Mouse (Mus musculus) left cerebral cortex, adult 2 months (tissue): ENCODE data around the gene Tfap2e. TPM values are rescaled to one million over a fixed set of nuclear protein-coding genes. Genes with fewer than 3 reads are reported as not detected.

ENCODE experiments used
- DNase-seq, 2 experiments: peaks; one replicate each; pipeline ENCODE4 v3.0.0; 2021 to 2022; ENCODE audit warnings: low spot score in 2 of 2, mixed read lengths in 1 of 2; ENCODE audit errors: extremely low spot score in 1 of 2
- H3K27ac ChIP-seq: fragments of 200-600 bp; 2 replicates; pipeline ENCODE4 v1.8.1; 2022
- H3K4me3 ChIP-seq: fragments of 200-600 bp; 2 replicates; pipeline ENCODE4 v1.8.1; 2022
- CTCF ChIP-seq: fragments of 200-600 bp; IDR thresholded peaks from 2 replicates; pipeline ENCODE4 v1.8.1; 2022; ENCODE audit warnings: antibody characterized with exemption, mild to moderate bottlenecking, moderate library complexity
- intact Hi-C: fragments of 180-260 bp; cut with DNase I; formaldehyde crosslinking; loops from one replicate; pipeline ENCODE4 v1.15.1; 2025
- total RNA-seq, 2 experiments: library from RNA; stranded (reverse); gene quantifications; 2 replicates each; pipeline ENCODE4 v1.2.3; 2021

Tfap2e gene
- total RNA-seq, 2 experiments from 2014 or later = not detected

GRCm38 (mm10) chr4:126682298-126682697 lies 53.7 kb downstream of the Tfap2e start:
- Histone ChIP-seq H3K4me3 (no peak overlapping the region), H3K27ac (no peak overlapping the region)
- DNase-seq = no peak
- intact Hi-C loops = no loop called here
- no peak for TF ChIP-seq CTCF

- intact Hi-C loops = loop anchor here (5.0 kb wide), 1 partner anchor 75 kb away; no protein-coding TSS in a partner anchor
- peak within 1 kb of the TSS; percentile 81 for H3K27ac ChIP-seq
- DNase-seq = peak; percentile 99 to 100
- peak within 1 kb of the TSS; percentile 100 for H3K4me3 ChIP-seq
- TF ChIP-seq CTCF = no peak
Measured at GRCm38 (mm10) chr4:126677054-126678003, 58.7 kb downstream of the Tfap2e start, which contains the start of gene Psmb2. Gene Psmb2 (plus strand): TSS chr4:126677630.

GRCm38 (mm10) chr4:126667075-126667474 lies 69.0 kb downstream of the Tfap2e start:
- TF ChIP-seq CTCF = peak; percentile 11
- DNase-seq = no peak
- intact Hi-C loops = no loop called here
- Histone ChIP-seq H3K4me3 (no peak overlapping the region), H3K27ac (no peak overlapping the region)

Other genes starting within 250 kb of the Tfap2e start
- 1 to 10 TPM; 7.6 to 9.6 TPM for gene Ago4, start 202.8 kb downstream of the Tfap2e start, total RNA-seq
- under 1 TPM; 0.63 to 0.75 TPM for gene Clspn, start 179.3 kb downstream of the Tfap2e start, total RNA-seq
- gene 5730409E04Rik, start 126.4 kb downstream of the Tfap2e start, total RNA-seq = 10 to 100 TPM; 70.6 to 72.1 TPM
- 10 to 100 TPM; 90.8 to 91.9 TPM for gene Psmb2, start 58.6 kb downstream of the Tfap2e start, total RNA-seq
- gene Ncdn, start 17.2 kb upstream of the Tfap2e start, total RNA-seq = 1,000 to 10,000 TPM in 1 of 2 experiments, 100 to 1,000 TPM in 1; 980 to 1,003 TPM
- 10 to 100 TPM; 53.5 to 59.9 TPM for gene AU040320, start 17.3 kb upstream of the Tfap2e start, total RNA-seq
- gene Zmym4, start 231.9 kb upstream of the Tfap2e start, total RNA-seq = 10 to 100 TPM; 46.3 to 59.0 TPM